Mouse (Mus musculus) adrenal gland, adult 18-20 months (tissue): ENCODE measurements around the gene Apob. TPM values are rescaled to one million over a fixed set of nuclear protein-coding genes. Genes with fewer than 3 reads are reported as not detected.
A peak's percentile ranks its signal among the peaks of the same experiment; 100 is the strongest.

Experiments used
- DNase-seq, 2 experiments: peaks; one replicate each; pipeline ENCODE4 v3.0.0; 2021 to 2022; ENCODE audit warnings: low spot score in 2 of 2
- total RNA-seq, 2 experiments: library from RNA; stranded (reverse); gene quantifications; 1 replicate in 1 of 2; 2 replicates in 1 of 2; pipeline ENCODE4 v1.2.3; 2021

Apob gene
- total RNA-seq, 2 experiments from 2014 or later = 0.93 TPM; not detected in 1

DNA sequence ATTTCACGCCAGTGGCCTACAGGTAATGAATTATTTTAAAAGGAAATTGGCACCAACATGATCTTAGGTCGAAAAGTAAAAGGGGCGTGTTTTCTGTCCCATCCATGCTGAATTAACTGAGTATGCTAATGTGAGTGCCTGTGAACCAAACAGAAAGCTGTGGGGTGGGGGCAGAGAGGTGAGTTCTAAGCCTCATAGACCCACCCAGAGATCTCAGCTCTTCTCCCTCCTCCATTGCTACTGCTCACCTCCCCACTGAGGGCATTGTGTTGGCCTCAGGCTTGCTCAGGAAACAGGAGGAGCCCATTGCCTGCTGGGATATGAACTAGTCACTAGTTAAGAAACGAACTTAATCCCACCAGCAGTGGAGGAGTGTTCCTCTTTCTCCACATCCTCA is 54.9 kb downstream of the Apob start:
- no peak for DNase-seq

DNA sequence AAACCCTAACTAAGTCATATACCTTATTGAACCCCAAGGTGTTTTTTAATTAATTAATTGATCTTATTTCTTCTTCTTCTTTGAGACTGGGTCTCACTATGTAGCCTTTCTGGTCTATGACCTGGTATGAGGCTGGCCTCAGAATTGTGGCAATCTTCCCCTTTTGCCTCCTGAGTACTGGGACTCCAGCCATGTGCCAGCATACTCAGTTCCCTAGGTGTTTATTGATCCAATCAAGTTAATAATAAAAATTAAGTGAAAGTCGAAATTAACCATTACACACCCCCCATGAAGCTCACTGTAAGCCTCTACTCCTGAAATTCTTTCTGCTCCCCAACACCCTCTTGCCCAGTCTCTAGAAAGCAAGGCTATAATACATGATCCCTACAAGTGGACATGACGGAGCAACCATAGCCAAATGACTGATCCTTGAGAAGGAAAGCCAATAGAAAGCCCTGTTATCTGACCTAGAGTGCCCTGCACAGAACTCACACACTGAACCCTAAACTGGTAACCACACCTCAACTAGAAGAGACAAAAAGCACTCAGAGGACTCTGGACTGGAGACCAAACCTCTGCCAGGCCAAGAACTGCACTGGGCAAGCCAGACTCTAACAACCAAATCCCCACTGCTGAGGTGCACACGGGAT is 60.8 kb downstream of the Apob start:
- DNase-seq = no peak

DNA sequence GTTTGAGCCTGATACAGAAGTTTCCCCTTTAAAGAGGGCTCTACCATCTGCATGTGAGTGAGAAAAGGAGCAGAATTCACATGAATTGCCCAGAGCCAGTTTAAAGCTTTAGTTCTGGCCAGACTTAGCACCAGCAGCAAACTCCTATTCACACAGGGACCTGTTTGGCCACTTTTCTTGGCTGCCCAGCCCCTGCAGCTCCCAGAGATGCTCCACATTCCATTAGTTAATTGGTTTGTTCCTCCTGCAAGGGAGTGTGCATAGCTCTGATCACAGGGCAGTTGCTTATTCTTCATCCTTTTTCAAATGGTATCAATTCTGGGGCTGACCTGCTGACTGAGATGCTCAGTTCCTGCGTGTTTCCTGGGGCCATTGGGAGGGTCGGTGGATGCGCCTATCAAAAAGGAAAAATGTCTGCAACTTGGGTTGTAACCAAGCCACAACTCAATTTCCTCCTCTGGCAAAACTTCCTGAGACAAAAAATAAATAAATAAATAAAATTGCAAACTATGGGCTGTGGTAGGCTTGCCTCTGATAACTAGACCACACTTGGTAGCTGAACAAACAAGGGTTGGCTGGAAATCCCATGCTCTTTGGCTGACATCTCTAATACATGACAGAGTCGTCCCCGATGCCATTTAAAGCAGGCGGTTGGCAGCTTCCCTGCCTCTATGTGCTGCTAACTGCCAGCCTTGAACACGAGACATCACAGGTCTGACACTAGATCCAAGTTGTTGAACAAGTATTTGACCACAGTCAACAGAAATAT is 65.4 kb downstream of the Apob start:
- no peak for DNase-seq

DNA sequence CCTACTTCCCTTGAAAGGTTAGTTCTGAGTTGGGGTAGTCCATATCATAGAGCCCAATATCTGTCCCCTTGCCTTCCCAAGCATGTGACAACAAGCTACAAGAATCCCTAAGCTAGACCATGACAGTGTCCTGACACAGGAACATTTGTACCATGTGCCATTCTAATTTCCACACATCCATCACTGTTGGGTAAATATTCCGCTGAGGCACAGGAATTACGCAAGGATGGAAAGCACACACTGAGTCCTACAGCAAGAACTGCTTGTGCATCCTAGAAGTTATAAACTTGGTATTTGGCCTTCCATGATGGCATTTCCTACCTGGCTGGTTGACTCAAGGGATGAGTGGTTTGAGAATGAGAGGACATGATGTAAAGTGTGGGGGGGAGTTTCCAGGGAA is 69.6 kb downstream of the Apob start:
- DNase-seq = no peak

DNA sequence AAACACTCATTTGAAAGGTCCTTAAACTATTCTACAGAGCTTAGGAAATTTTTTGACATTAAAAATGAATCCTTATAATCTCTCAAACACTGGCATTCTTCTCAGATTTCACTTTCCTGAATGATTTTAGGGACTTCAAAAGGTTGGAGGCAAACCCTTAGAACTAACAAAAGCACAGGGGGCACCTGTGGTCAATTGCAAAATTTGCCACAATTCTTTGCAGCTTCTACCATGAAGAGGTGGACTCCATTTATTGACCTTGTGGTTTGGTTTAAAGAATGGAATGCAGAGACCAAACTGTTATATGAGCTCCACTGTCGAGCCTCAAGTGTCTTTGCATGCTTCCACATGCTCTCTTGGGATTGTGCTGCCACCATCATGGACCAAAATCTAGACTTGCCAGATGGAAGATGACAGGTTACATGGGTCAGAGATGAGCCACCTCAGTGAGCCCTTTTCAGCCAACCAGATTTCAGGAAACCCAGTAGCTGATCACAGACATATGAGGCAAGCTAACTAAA is 70.4 kb downstream of the Apob start:
- no peak for DNase-seq

GRCm38 (mm10) chr12:8056001-8056640 is 78.7 kb downstream of the Apob start:
- DNase-seq = no peak

- peak; percentile 66 to 72 for DNase-seq
Observed at GRCm38 (mm10) chr12:8059576-8059975, 82.1 kb downstream of the Apob start.

DNA sequence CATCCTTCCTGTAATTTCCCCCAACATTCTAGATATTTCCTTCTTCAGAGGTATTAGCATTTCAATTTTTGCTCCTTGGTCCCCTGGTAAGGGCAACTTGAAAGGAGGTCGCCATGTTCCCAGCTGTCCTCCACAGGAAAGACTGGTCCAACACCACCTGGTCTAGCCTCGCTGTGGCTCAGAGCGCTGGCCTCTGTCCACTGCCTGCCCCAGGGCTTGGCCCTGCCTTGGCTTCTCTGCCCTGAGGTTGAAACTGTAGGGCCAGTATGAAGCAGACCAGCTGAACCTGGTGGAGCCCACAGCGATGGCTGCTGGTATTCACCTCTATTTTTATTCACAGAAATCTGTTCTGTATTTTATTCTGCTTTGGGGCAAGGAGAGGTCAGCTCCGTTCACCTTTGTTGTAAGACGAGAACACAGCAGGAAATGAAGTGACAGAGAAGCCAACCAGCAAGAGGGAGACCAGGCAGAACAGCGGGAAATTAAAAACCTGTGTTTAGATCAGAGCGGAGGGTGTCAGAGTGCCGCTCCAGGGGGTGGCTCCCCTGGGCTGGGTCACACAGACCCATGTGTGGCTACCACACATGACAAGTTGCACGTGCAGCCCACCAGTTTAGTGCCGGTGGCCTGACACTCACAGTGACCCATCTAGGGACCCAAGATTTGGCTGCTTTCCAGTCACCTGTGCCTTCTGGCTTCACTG is 86.1 kb downstream of the Apob start:
- DNase-seq = no peak

Other genes with a start within 250 kb of the Apob start
- 10 to 100 TPM; 52.4 to 55.3 TPM for gene Ldah, start 230.5 kb downstream of the Apob start, total RNA-seq